ENCODE assay signal across 9 mouse cellular contexts in genomic region chr2:33847196-33847834, GRCm38 (mm10). TPM values are rescaled to one million over a fixed set of nuclear protein-coding genes. Genes with fewer than 3 reads are reported as not detected.
DNase-seq lines count a peak whose midpoint lies in the region; ATAC-seq lines count a peak whose summit lies in the region.
"Had no signal": no experiment of that assay in that cellular context is flagged by ENCODE, and none has a peak within 500 bp of the region (broad histone marks: within the 10 kb centered on the region; RNA-seq: fewer than 3 reads in every experiment).

No protein-coding gene starts in this region.

- WGBS in heart, embryonic 15.5 days = 81% methylated on average over 11 of the region's 11 CpGs
- 84% methylated on average over 11 of the region's 11 CpGs for WGBS in heart, embryonic 11.5 days (ENCODE audit: insufficient replicate concordance)
- 88% methylated on average over 11 of the region's 11 CpGs for WGBS in embryonic facial prominence, embryonic 10.5 days
- WGBS in hindbrain, embryonic 15.5 days = 77% methylated on average over 11 of the region's 11 CpGs
- WGBS in midbrain, embryonic 14.5 days = 81% methylated on average over 11 of the region's 11 CpGs

- no peaks in the 10 kb centered on the region for H3K9me3 ChIP-seq in heart, embryonic 15.5 days (replicated peaks)
- H3K9me3 ChIP-seq in heart, embryonic 11.5 days (replicated peaks; ENCODE audit: control insufficient read depth, low read length) = no peaks in the 10 kb centered on the region
- H3K9me3 ChIP-seq in embryonic facial prominence, embryonic 10.5 days = no peaks in the 10 kb centered on the region
- H3K9me3 ChIP-seq in hindbrain, embryonic 15.5 days = no peaks in the 10 kb centered on the region
- no peaks in the 10 kb centered on the region for H3K9me3 ChIP-seq in midbrain, embryonic 14.5 days (ENCODE audit: control insufficient read depth, low read length)

- peak overlapping the region; percentile 2; the same call in 1 of the 2 replicates for H3K27ac ChIP-seq in heart, embryonic 15.5 days
- H3K27ac ChIP-seq in heart, embryonic 11.5 days (ENCODE audit: low read depth, low read length) = no peak overlapping the region
- H3K27ac ChIP-seq in embryonic facial prominence, embryonic 10.5 days (replicated peaks) = peak overlapping the region; percentile 76
- H3K27ac ChIP-seq in hindbrain, embryonic 15.5 days (replicated peaks) = peak overlapping the region; percentile 58
- peak overlapping the region; percentile 43 for H3K27ac ChIP-seq in midbrain, embryonic 14.5 days (replicated peaks; ENCODE audit: low read depth, low read length)

- ATAC-seq in heart, embryonic 15.5 days (replicated peaks; ENCODE audit: insufficient number of reproducible peaks, insufficient read depth, low FRiP score, low read depth) = no peak
- no peak for ATAC-seq in heart, embryonic 11.5 days (replicated peaks; ENCODE audit: insufficient number of reproducible peaks, low FRiP score, low TSS enrichment)
- ATAC-seq in hindbrain, embryonic 15.5 days (ENCODE audit: low FRiP score, low read depth) = no peak
- no peak for ATAC-seq in midbrain, embryonic 14.5 days (ENCODE audit: low FRiP score, low TSS enrichment)

- peaks cover 32% of the 10 kb centered on the region for H3K4me1 ChIP-seq in heart, embryonic 15.5 days (replicated peaks)
- peaks cover 36% of the 10 kb centered on the region for H3K4me1 ChIP-seq in heart, embryonic 11.5 days (ENCODE audit: control insufficient read depth, insufficient read depth, low read length)
- peaks cover 30% of the 10 kb centered on the region for H3K4me1 ChIP-seq in embryonic facial prominence, embryonic 10.5 days
- peaks cover 27% of the 10 kb centered on the region for H3K4me1 ChIP-seq in hindbrain, embryonic 15.5 days (replicated peaks)
- peaks cover 14% of the 10 kb centered on the region; the same call in 1 of the 2 replicates for H3K4me1 ChIP-seq in midbrain, embryonic 14.5 days (ENCODE audit: control insufficient read depth, insufficient read depth, low read length)

- no peak overlapping the region for H3K9ac ChIP-seq in heart, embryonic 15.5 days
- no peak overlapping the region for H3K9ac ChIP-seq in heart, embryonic 11.5 days (ENCODE audit: low read depth, low read length)
- no peak overlapping the region for H3K9ac ChIP-seq in hindbrain, embryonic 15.5 days
- no peak overlapping the region for H3K9ac ChIP-seq in midbrain, embryonic 14.5 days (replicated peaks; ENCODE audit: low read length)

- intact Hi-C loops in heart, postnatal 10 days (cut with DNase I) = no loop called here

- no peak overlapping the region for H3K4me3 ChIP-seq in heart, embryonic 15.5 days
- H3K4me3 ChIP-seq in heart, embryonic 11.5 days (ENCODE audit: low read depth, low read length) = no peak overlapping the region
- H3K4me3 ChIP-seq in embryonic facial prominence, embryonic 10.5 days = no peak overlapping the region
- no peak overlapping the region for H3K4me3 ChIP-seq in hindbrain, embryonic 15.5 days
- no peak overlapping the region for H3K4me3 ChIP-seq in midbrain, embryonic 14.5 days (replicated peaks; ENCODE audit: low read depth, low read length)

- H3K36me3 ChIP-seq in heart, embryonic 15.5 days = no peaks in the 10 kb centered on the region
- H3K36me3 ChIP-seq in heart, embryonic 11.5 days (ENCODE audit: control insufficient read depth, insufficient read depth, low read length) = no peaks in the 10 kb centered on the region
- H3K36me3 ChIP-seq in embryonic facial prominence, embryonic 10.5 days (replicated peaks) = peaks cover 22% of the 10 kb centered on the region
- no peaks in the 10 kb centered on the region for H3K36me3 ChIP-seq in hindbrain, embryonic 15.5 days
- H3K36me3 ChIP-seq in midbrain, embryonic 14.5 days (ENCODE audit: control insufficient read depth, insufficient read depth, low read length) = peaks cover 4% of the 10 kb centered on the region; the same call in 1 of the 2 replicates

- no peak for DNase-seq in embryonic facial prominence, embryonic 10.5 days (ENCODE audit: low spot score)
- no peak for DNase-seq in midbrain, embryonic 14.5 days
- no peak for DNase-seq in right cerebral cortex, postnatal 36 days (ENCODE audit: low spot score in 2 of 2)
- no peak for DNase-seq in heart, postnatal 10 days
- no peak for DNase-seq in heart, postnatal 4 days
- DNase-seq: left cerebral cortex, postnatal 4 days had no signal

- no peak overlapping the region for H3K4me2 ChIP-seq in heart, embryonic 15.5 days
- no peak overlapping the region for H3K4me2 ChIP-seq in heart, embryonic 11.5 days
- no peak overlapping the region for H3K4me2 ChIP-seq in hindbrain, embryonic 15.5 days
- H3K4me2 ChIP-seq in midbrain, embryonic 14.5 days (ENCODE audit: low read length) = no peak overlapping the region

- no peaks in the 10 kb centered on the region for H3K27me3 ChIP-seq in heart, embryonic 15.5 days
- H3K27me3 ChIP-seq in heart, embryonic 11.5 days (ENCODE audit: control insufficient read depth, insufficient read depth, low read length) = peaks cover 22% of the 10 kb centered on the region
- H3K27me3 ChIP-seq in embryonic facial prominence, embryonic 10.5 days (replicated peaks; ENCODE audit: low read depth, poor library complexity, severe bottlenecking) = no peaks in the 10 kb centered on the region
- H3K27me3 ChIP-seq in hindbrain, embryonic 15.5 days = no peaks in the 10 kb centered on the region
- no peaks in the 10 kb centered on the region for H3K27me3 ChIP-seq in midbrain, embryonic 14.5 days (ENCODE audit: control insufficient read depth, insufficient read depth, low read length)

RNA-seq across cellular contexts. Expression of gene Mvb12b, which starts 40.4 kb away (rescaled TPM):
- 12.7 and 15.7 TPM in 2 replicates for polyA plus RNA-seq in heart, embryonic 15.5 days (2015; fragmentation: Nextera tagmentation; extraction: Ambion mirVana)
- 12.4 and 12.6 TPM in 2 replicates for polyA plus RNA-seq in heart, embryonic 11.5 days (2014; fragmentation: Nextera tagmentation; extraction: Ambion mirVana)
- polyA plus RNA-seq in embryonic facial prominence, embryonic 10.5 days (2016; fragmentation: Nextera tagmentation; extraction: Ambion mirVana) = 14.4 and 16.1 TPM in 2 replicates
- polyA plus RNA-seq in hindbrain, embryonic 15.5 days (2015; fragmentation: Nextera tagmentation; extraction: Ambion mirVana) = 66.2 and 68.6 TPM in 2 replicates
- 47.9 and 60.2 TPM in 2 replicates for polyA plus RNA-seq in midbrain, embryonic 14.5 days (2014; fragmentation: Nextera tagmentation; extraction: Ambion mirVana)
- total RNA-seq in heart, postnatal 10 days (2021) = 10 to 100 TPM; 26.1 to 26.8 TPM
- total RNA-seq in heart, postnatal 4 days (2021) = 10 to 100 TPM; 28.1 to 29.3 TPM
